Mouse (Mus musculus) G1E-ER4 (cell line): ENCODE results near the gene Foxn3. TPM values are rescaled to one million over a fixed set of nuclear protein-coding genes. Genes with fewer than 3 reads are reported as not detected.

Experiments
- GATA1 ChIP-seq: IDR thresholded peaks from one replicate; pipeline ENCODE4 v1.8.0; 2012; ENCODE audit warnings: low read length, inconsistent platforms
- polyA plus RNA-seq: library from polyadenylated mRNA; stranded (reverse); fragments of >175 nt; gene quantifications from 2 replicates; pipeline ENCODE4 v1.2.3, GENCODE M21; 2012

Gene Foxn3
- polyA plus RNA-seq, 1 experiment, result 14.0 TPM

GRCm38 (mm10) chr12:99403004-99403403 is 160.4 kb downstream of the Foxn3 start:
- TF ChIP-seq GATA1, result no peak

DNA sequence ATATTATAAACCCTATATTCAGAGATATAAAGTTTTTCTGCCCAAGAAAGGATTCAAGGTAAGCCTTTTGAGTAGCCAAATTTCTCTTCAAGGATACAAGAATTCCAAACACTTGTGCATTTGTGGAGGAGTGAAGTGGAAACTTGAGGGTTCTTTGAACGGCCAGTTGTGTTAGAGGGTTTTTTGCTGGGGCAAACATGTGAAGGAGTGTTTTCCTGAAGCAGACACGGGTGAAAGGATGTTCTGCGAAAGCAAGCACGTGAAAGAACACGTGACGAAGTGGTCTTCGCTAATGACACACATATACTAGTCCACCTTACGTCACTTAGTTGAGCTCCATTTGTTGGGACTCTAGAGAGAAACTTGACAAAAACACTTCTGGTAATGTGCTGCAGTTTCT is 162.5 kb downstream of the Foxn3 start:
- TF ChIP-seq GATA1, result no peak

DNA sequence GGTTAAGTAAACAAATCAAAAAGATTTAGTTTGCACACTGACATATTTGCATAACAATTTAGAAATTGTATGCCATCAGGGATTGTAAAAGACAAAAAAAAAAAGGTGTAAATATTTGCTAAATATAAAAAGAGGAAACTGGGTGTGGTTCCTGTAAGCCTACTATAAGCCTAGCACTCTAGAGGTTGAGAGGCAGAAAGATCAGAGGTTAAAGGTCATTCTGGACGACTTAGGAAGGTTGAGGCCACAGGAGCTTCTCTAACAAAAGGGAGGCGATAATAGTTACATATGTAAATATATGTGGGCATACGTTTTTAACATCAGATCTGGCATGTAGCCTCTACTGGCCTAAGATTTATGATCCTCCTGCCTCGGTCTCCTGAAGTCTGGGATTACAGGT is 163.8 kb downstream of the Foxn3 start:
- no peak for TF ChIP-seq GATA1

- no peak for TF ChIP-seq GATA1
Measured at GRCm38 (mm10) chr12:99396461-99396860, 166.9 kb downstream of the Foxn3 start.

DNA sequence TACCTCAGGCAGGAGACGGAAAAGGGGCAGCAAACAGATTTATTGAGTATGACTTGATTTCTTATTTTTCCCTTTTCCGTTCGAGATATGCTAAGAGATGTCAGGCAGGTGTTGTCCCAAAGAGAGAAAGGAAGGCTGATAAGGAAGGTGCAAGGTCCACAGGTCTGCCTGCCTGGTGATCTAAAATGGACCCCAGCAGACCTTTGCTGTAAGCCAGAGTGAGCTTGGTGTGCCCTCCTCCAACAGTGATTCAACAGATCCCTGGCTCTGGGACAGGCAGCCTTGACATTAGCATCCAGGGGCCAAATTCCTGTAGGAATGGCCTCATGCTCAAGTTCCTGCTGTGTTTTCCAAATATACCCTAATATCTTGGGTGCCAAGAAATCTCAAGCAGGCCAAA is 168.3 kb downstream of the Foxn3 start:
- TF ChIP-seq GATA1, result no peak

- no peak for TF ChIP-seq GATA1
Measured at GRCm38 (mm10) chr12:99394676-99395075, 168.7 kb downstream of the Foxn3 start.

DNA sequence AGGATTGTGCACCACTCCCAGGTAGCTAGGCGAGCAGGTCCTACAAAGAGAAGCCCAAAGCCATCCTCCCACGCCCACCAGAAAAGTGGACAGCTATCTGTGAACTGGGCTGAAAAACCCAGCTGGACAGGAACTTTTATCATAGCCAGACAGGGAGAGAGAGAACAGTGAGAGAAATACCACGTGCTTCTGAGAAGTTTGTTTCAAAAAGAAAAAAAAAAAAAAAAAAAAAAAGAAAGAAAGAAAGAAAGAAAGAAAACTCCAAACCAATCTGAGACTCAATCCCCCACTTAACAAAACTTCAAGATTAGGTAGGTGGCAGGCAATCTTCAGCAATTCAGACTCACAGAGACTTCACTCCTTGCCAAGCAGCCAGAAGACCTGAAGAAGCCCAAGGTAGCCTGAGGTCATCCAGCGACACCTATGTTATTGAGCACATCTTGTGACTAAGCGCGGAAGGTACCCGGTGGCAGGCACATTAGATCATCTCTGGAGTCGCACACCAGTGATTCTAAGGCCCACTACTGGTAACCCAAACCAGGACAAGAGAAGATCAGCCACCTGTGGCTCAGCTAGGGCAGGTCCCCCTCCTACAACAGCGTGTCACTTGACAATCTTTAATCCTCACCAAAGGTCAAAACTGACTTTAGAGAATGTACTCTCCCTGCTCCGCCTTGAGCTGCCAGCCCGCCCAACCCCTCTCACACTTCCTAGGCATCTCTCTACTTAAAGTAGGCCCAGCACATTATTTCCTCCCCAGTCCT is 169.3 kb downstream of the Foxn3 start:
- no peak for TF ChIP-seq GATA1

GRCm38 (mm10) chr12:99392944-99393866 is 170.2 kb downstream of the Foxn3 start:
- no peak for TF ChIP-seq GATA1

DNA sequence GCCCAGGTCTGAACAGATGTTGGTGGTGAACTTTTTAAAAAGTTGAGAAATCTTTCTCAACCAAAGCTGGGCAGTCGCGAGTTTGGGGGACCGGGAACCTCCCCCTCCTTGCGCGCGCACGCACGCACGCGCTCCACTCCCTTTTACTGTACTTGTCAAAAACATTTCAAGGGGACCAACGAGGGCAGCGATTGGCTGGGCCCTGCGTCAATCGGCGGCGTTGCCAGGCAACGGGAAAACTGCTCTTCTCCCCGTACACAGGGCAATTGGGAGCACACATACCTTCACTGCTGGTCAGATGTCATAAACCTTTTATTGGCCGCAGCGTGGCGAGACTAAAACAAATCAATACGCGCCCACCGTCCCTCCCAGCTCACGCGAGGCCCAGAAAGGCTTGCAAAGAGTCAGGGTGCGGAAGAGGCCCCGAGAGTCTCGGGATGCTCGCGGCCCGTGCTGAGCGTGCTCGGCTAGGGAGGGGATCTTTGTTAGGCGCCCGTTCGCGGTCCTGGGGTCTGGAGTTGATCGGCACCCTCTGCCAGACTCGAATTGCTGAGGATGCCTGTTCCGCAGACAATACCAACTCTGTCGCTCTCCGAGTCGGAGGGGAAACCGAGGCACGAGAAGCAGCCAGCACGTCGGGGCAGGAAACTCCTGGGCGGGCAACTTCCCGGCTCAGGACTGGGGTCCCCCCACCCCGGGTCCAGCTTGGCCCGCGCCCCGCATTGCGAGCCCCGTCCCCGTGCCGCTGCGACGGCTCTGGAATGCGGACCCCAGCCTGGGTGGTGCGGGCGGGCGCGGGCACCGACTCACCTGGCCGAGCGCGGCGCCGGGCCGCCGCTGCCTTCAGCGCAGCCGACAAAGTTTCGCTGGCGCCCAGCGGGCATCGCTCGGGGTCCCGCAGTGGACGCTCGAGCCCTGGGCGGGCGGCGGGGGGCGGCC is 171.2 kb downstream of the Foxn3 start:
- no peak for TF ChIP-seq GATA1

- TF ChIP-seq GATA1, result no peak
Measured at GRCm38 (mm10) chr12:99390429-99390828, 173.0 kb downstream of the Foxn3 start.

DNA sequence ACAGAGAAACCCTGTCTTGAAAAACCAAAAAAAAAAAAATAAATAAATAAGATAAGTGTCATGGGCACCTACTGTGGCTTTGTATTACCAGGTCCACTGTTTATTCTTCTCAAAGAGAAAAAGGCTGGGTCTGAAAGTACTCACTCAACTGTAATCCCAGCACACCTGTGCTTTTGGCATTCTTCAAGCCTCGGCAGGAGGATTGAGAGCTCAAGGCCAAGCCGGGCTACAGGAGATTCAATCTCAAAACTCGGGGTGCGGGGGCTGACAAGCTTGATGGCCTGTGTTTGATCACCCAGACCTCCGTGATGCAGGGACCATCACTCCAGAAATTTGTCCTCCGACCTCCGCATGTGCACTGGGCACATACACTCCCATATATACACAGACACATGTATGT is 174.1 kb downstream of the Foxn3 start:
- no peak for TF ChIP-seq GATA1

- TF ChIP-seq GATA1, result no peak
Measured at GRCm38 (mm10) chr12:99385897-99386834, 177.2 kb downstream of the Foxn3 start.

- no peak for TF ChIP-seq GATA1
Measured at GRCm38 (mm10) chr12:99385073-99385472, 178.3 kb downstream of the Foxn3 start.

DNA sequence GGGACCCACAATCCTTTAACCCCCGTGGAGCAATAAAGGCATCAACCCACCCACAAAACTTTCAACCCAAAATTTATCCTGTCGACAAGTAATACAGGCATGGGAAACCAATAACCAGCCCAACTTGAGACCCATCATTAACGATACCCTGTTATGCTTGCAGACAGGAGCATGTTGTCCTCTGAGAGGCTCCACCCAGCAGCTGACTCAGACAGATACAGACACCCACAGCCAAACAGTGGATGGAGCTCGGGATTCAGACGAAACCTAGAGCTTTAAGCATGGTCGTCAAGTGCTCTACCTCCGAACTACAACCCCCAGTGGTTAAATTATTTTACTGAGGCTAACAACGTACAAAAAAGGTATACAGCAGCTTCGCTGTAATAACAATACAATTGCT is 182.1 kb downstream of the Foxn3 start:
- no peak for TF ChIP-seq GATA1
